Mouse (Mus musculus) left cerebral cortex, adult 6 months (tissue): ENCODE data around the gene Pibf1. TPM values are rescaled to one million over a fixed set of nuclear protein-coding genes. Genes with fewer than 3 reads are reported as not detected.

Experiments used
- long read RNA-seq, 2 experiments: library from polyadenylated mRNA; unstranded; transcript quantifications; one replicate each; pipeline ENCODE4 v2.0.0; 2019 to 2020
- polyA plus RNA-seq: library from polyadenylated mRNA; unstranded; fragments of <200 nt; fragmentation: Nextera tagmentation; gene quantifications from 2 replicates; pipeline ENCODE4 v1.2.3, GENCODE M21; 2021

Pibf1 gene
- 7.1 and 7.7 TPM in 2 replicates for polyA plus RNA-seq
- long read RNA-seq, experiment 1, transcript Pibf1-201 (18 exons, 2,797 nt) = major isoform, 40 of 55 reads
- long read RNA-seq, experiment 1, partial matches to known transcripts = 5 of 55 reads
- long read RNA-seq, experiment 1, other reads (novel, unspliced or antisense) = 8 of 55 reads
- long read RNA-seq, experiment 2, transcript Pibf1-201 (18 exons, 2,797 nt) = major isoform, 7 of 19 reads
- long read RNA-seq, experiment 2, partial matches to known transcripts = 7 of 19 reads
- long read RNA-seq, experiment 2, other reads (novel, unspliced or antisense) = 4 of 19 reads

DNA sequence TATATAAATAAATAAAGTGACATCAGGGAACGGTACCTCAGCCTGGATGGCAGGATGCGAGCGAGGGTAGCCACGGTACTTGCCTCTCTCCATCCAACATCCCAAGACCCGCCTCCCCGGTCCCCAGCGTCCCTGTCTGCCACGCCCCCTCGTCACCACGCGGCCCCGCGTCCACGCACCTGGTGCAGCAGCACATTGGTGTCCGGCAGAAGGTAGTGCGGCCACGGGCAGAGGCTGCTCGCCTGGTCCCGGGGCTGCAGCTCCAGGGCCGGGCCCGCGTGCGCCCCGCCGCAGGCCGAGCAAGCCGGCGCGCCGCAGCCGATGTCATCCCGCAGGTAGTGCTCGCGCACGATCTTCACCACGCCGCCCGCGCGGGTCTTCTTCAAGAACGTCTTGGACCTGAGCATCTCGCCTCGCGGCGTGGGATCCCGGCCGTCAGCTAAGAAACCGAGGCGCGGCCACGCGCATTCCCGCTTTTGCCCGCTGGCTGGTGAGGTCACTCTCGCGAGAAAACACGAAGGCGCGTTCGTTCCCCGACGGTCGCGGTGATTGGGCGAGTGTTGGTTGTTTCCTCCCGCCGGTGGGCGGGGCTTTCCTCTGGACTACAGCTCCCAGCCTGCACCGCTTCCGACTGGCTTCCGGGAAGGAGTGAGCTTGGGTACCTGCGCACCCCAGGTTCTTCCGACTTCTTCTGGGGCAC is at the start of gene Pibf1, which contains the start of gene Dis3:
Pibf1 (plus strand) TSS at position 158 of the 700 bp plus-strand sequence.
Dis3 (minus strand) TSS at position 504 of the 700 bp plus-strand sequence.

DNA sequence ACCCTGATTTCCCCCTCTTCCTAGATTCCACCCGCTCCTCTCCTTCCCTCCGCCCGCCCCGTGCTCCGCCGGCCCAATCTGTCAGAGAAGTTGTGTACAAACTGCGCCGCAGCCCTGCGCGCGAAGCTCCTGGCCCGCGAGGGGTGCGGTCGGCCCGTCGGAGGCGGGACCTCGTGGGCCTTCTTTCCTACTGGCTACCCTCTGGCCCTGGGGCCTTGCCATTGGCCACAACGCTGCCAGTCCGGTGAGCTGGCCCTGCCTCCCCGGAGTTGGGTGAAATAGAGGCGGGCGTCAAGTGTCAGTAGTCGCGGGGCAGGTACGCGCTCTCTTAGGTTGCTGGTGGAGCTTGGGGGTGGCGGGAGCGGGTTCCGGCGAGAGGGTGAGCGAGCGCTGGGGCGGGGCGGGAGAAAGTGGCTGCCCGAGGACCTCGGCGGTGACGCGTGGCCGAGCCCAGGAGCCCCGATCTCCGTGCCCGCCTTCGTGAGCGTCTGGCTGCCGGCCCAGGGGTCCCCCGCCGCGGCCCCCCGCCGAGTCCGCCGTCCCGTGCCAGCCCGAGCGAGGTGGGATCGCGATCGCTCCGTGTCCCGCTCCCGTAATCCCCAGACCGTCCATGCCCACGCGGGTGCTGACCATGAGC is 199.3 kb downstream of the Pibf1 start, which contains the start of gene Klf5:
Klf5 (plus strand) TSS at position 307 of the 637 bp plus-strand sequence.

Other genes starting within 250 kb of the Pibf1 start
- gene Rpl36a-ps1, start 105.1 kb upstream of the Pibf1 start, polyA plus RNA-seq = 3.5 and 4.2 TPM in 2 replicates
- gene Mzt1, start 53.3 kb upstream of the Pibf1 start, polyA plus RNA-seq = 98.1 and 108 TPM in 2 replicates
- gene Bora, start 53.2 kb upstream of the Pibf1 start, polyA plus RNA-seq = 0.70 and 0.90 TPM in 2 replicates
- 3.8 and 4.3 TPM in 2 replicates for gene Dis3, start 346 bp downstream of the Pibf1 start, polyA plus RNA-seq
- gene Klf5, start 199.3 kb downstream of the Pibf1 start, polyA plus RNA-seq = 5.6 and 9.4 TPM in 2 replicates